15 mouse cellular contexts compared by ENCODE assay signal in genomic region chr6:112426018-112426732, GRCm38 (mm10). TPM values are rescaled to one million over a fixed set of nuclear protein-coding genes. Genes with fewer than 3 reads are reported as not detected.
"Had no signal": no experiment of that assay in that cellular context is flagged by ENCODE, and none has a peak within 500 bp of the region (broad histone marks: within the 10 kb centered on the region; RNA-seq: fewer than 3 reads in every experiment).

No protein-coding gene starts in this region.

- H3K4me2 ChIP-seq: liver, embryonic 11.5 days; liver, embryonic 15.5 days; midbrain, embryonic 12.5 days had no signal

- H3K27me3 ChIP-seq: liver, embryonic 15.5 days; midbrain, embryonic 12.5 days had no signal

- H3K9ac ChIP-seq: liver, embryonic 15.5 days; midbrain, embryonic 12.5 days had no signal

- H3K27ac ChIP-seq: kidney, postnatal 0 days; layer of hippocampus, adult 2 months; left cerebral cortex, adult 2 months; limb, embryonic 10.5 days; liver, embryonic 15.5 days; midbrain, embryonic 12.5 days; stomach, postnatal 0 days had no signal

- H3K9me3 ChIP-seq: limb, embryonic 10.5 days; liver, embryonic 15.5 days had no signal

- DNase-seq: kidney, adult 11 months; kidney, adult 9 months; kidney, postnatal 36 days; thymus, postnatal 36 days had no signal

- H3K4me3 ChIP-seq: layer of hippocampus, adult 2 months; left cerebral cortex, adult 2 months; limb, embryonic 10.5 days; liver, embryonic 15.5 days; midbrain, embryonic 12.5 days had no signal

- H3K36me3 ChIP-seq: limb, embryonic 10.5 days; liver, embryonic 15.5 days; midbrain, embryonic 12.5 days had no signal

- ATAC-seq: midbrain, embryonic 16.5 days had no signal

- H3K4me1 ChIP-seq: limb, embryonic 10.5 days; liver, embryonic 15.5 days; midbrain, embryonic 12.5 days had no signal

RNA-seq across cellular contexts. Expression of gene Cav3, which starts 33.1 kb away (rescaled TPM):
- total RNA-seq: megakaryocyte-erythroid progenitor cell, adult 5-6 weeks had no signal
- polyA plus RNA-seq: midbrain, embryonic 12.5 days had no signal

RNA-seq across cellular contexts. Expression of gene Ssu2, which starts 38.4 kb away (rescaled TPM):
- total RNA-seq: megakaryocyte-erythroid progenitor cell, adult 5-6 weeks had no signal
- polyA plus RNA-seq: midbrain, embryonic 16.5 days; neural tube, embryonic 14.5 days had no signal
